8 mouse cellular contexts compared by ENCODE assay signal in the genomic region with DNA sequence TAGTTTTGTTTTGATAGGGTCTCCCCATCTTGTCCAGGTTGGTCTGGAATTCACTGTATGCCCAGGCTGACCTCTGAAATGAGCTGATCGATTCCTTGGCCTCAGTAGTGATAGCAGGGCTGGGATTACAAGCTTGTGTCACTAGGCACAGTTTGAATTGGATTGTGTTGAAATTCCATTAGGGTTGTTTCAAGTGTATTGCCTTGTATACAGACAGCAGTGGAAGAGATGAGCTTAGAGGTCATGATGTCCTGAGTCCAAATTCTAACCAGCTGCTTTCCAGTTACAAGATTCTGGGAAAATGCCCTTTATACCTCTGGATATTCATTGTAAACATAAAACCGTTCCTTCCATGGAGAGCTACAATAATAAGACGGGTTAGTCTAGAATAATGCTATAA. TPM values are rescaled to one million over a fixed set of nuclear protein-coding genes. Genes with fewer than 3 reads are reported as not detected.
A peak's percentile ranks its signal among the peaks of the same experiment; 100 is the strongest.
DNase-seq lines count a peak whose midpoint lies in the region; ATAC-seq and TF ChIP-seq lines count a peak whose summit lies in the region.

No protein-coding gene starts in this region.

- H3K4me1 ChIP-seq in embryonic facial prominence, embryonic 14.5 days (ENCODE audit: control insufficient read depth, insufficient read depth, low read length), result peaks cover 13% of the 10 kb centered on the region
- H3K4me1 ChIP-seq in intestine, embryonic 16.5 days (ENCODE audit: control insufficient read depth, insufficient read depth, low read length), result peaks cover 24% of the 10 kb centered on the region

- H3K4me3 ChIP-seq in layer of hippocampus, adult 2 months, result peak overlapping the region; percentile 87
- peak overlapping the region; percentile 67 for H3K4me3 ChIP-seq in embryonic facial prominence, embryonic 14.5 days (ENCODE audit: low read depth, low read length)
- H3K4me3 ChIP-seq in intestine, embryonic 16.5 days (ENCODE audit: low read length), result peak overlapping the region; percentile 78
- H3K4me3 ChIP-seq in myocyte, result peak overlapping the region; percentile 53

- TF ChIP-seq POLR2A in myocyte (IDR thresholded peaks at IDR 0.05; ENCODE audit: insufficient read length, low read depth), result no peak

- H3K9ac ChIP-seq in embryonic facial prominence, embryonic 14.5 days (ENCODE audit: low read depth, low read length), result peak overlapping the region; percentile 87
- peak overlapping the region; percentile 90 for H3K9ac ChIP-seq in intestine, embryonic 16.5 days (ENCODE audit: low read depth, low read length)

- DNase-seq in layer of hippocampus, adult 2 months (ENCODE audit: low spot score in 2 of 2), result no peak
- DNase-seq in layer of hippocampus, postnatal 14 days (ENCODE audit: low spot score in 2 of 2), result no peak
- no peak for DNase-seq in embryonic facial prominence, embryonic 14.5 days (ENCODE audit: low spot score)
- DNase-seq in gastrocnemius, adult 18-20 months (ENCODE audit: low spot score), result no peak
- no peak for DNase-seq in urinary bladder, postnatal 14 days (ENCODE audit: low spot score)

- H3K27ac ChIP-seq in layer of hippocampus, adult 2 months, result peak overlapping the region; percentile 89
- peak overlapping the region; percentile 69; the same call in 1 of the 2 replicates for H3K27ac ChIP-seq in embryonic facial prominence, embryonic 14.5 days (replicated peaks; ENCODE audit: low read depth, low read length)
- peak overlapping the region; percentile 83; the same call in 1 of the 2 replicates for H3K27ac ChIP-seq in intestine, embryonic 16.5 days (ENCODE audit: low read length)

- H3K27me3 ChIP-seq in embryonic facial prominence, embryonic 14.5 days (replicated peaks; ENCODE audit: control insufficient read depth, insufficient read depth, low read length), result no peaks in the 10 kb centered on the region
- H3K27me3 ChIP-seq in intestine, embryonic 16.5 days (replicated peaks; ENCODE audit: control insufficient read depth, insufficient read depth, low read length), result no peaks in the 10 kb centered on the region
- H3K27me3 ChIP-seq in myocyte (ENCODE audit: control insufficient read depth, insufficient read depth, insufficient read length), result no peaks in the 10 kb centered on the region

- WGBS in embryonic facial prominence, embryonic 14.5 days, result 23% methylated on average over 3 of the region's 3 CpGs
- WGBS in intestine, embryonic 16.5 days, result 5% methylated on average over 3 of the region's 3 CpGs

- no peak for TF ChIP-seq CTCF in layer of hippocampus, adult 2 months (conservative IDR thresholded peaks at IDR 0.05)

- H3K36me3 ChIP-seq in embryonic facial prominence, embryonic 14.5 days (ENCODE audit: control insufficient read depth, insufficient read depth, low read length), result peaks cover 1% of the 10 kb centered on the region; the same call in 1 of the 2 replicates
- H3K36me3 ChIP-seq in intestine, embryonic 16.5 days (ENCODE audit: control insufficient read depth, insufficient read depth, low read length), result peaks cover 1% of the 10 kb centered on the region; the same call in 1 of the 2 replicates
- H3K36me3 ChIP-seq in myocyte (ENCODE audit: control insufficient read depth, insufficient read depth), result no peaks in the 10 kb centered on the region

- H3K79me2 ChIP-seq in myocyte (ENCODE audit: control insufficient read depth, insufficient read depth), result peaks cover 43% of the 10 kb centered on the region

- no peaks in the 10 kb centered on the region for H3K9me3 ChIP-seq in embryonic facial prominence, embryonic 14.5 days (ENCODE audit: control insufficient read depth, low read length)
- no peaks in the 10 kb centered on the region for H3K9me3 ChIP-seq in intestine, embryonic 16.5 days (ENCODE audit: control insufficient read depth, low read length)

- peak overlapping the region; percentile 73 for H3ac ChIP-seq in myocyte (ENCODE audit: control insufficient read depth, insufficient read length)

- peak overlapping the region; percentile 69 for H3K4me2 ChIP-seq in embryonic facial prominence, embryonic 14.5 days (ENCODE audit: low read depth, low read length)
- H3K4me2 ChIP-seq in intestine, embryonic 16.5 days (ENCODE audit: low read depth, low read length), result peak overlapping the region; percentile 73
- peak overlapping the region; percentile 96 for H3K4me2 ChIP-seq in myocyte (ENCODE audit: low read depth)

- no peak for ATAC-seq in embryonic facial prominence, embryonic 14.5 days (ENCODE audit: low read depth)
- ATAC-seq in intestine, embryonic 16.5 days, result no peak
- ATAC-seq in monocyte, adult 5-6 weeks (replicated peaks; ENCODE audit: insufficient number of reproducible peaks, low FRiP score, low TSS enrichment, poor library complexity, severe bottlenecking), result no peak

TF ChIP-seq in myocyte, 11 proteins besides CTCF, POLR2A, EP300 and RAD21:
- TF ChIP-seq POLR2AphosphoS2 (IDR thresholded peaks at IDR 0.05; ENCODE audit: insufficient read length, low read depth), result no peak

RNA-seq across cellular contexts. Expression of gene Ahcy, which starts 0.9 kb away (rescaled TPM):
- total RNA-seq in layer of hippocampus, adult 2 months (2021), result 10 to 100 TPM; 14.6 to 16.2 TPM
- total RNA-seq in layer of hippocampus, postnatal 14 days (2021), result 10 to 100 TPM; 12.2 to 13.0 TPM
- 63.4 and 70.1 TPM in 2 replicates for polyA plus RNA-seq in embryonic facial prominence, embryonic 14.5 days (2014; fragmentation: Nextera tagmentation; extraction: Ambion mirVana)
- 111 and 118 TPM in 2 replicates for polyA plus RNA-seq in intestine, embryonic 16.5 days (2015; fragmentation: Nextera tagmentation; extraction: Ambion mirVana)
- 39.7 TPM for polyA plus RNA-seq in myocyte (2012; fragmentation: generic; extraction: Trizol)
- total RNA-seq in gastrocnemius, adult 18-20 months (2021), result 10 to 100 TPM; 14.4 to 15.8 TPM
- total RNA-seq in monocyte, adult 5-6 weeks (2017), result 9.6 to 16.0 TPM (median 14.9 TPM) in 3 replicates

RNA-seq across cellular contexts. Expression of gene Gm14226, which starts 55.3 kb away (rescaled TPM):
- under 1 TPM; 0.15 to 0.17 TPM for total RNA-seq in layer of hippocampus, adult 2 months (2021)
- under 1 TPM; 0.18 to 0.19 TPM for total RNA-seq in layer of hippocampus, postnatal 14 days (2021)
- 2.9 and 3.1 TPM in 2 replicates for polyA plus RNA-seq in embryonic facial prominence, embryonic 14.5 days (2014; fragmentation: Nextera tagmentation; extraction: Ambion mirVana)
- polyA plus RNA-seq in intestine, embryonic 16.5 days (2015; fragmentation: Nextera tagmentation; extraction: Ambion mirVana), result 1.7 and 1.9 TPM in 2 replicates
- not detected for polyA plus RNA-seq in myocyte (2012; fragmentation: generic; extraction: Trizol)
- total RNA-seq in gastrocnemius, adult 18-20 months (2021), result not detected
- not detected in 3 replicates for total RNA-seq in monocyte, adult 5-6 weeks (2017)

RNA-seq across cellular contexts. Expression of gene Itch, which starts 60.0 kb away (rescaled TPM):
- 10 to 100 TPM; 58.7 to 60.1 TPM for total RNA-seq in layer of hippocampus, adult 2 months (2021)
- 10 to 100 TPM; 44.8 to 45.6 TPM for total RNA-seq in layer of hippocampus, postnatal 14 days (2021)
- 45.4 and 48.8 TPM in 2 replicates for polyA plus RNA-seq in embryonic facial prominence, embryonic 14.5 days (2014; fragmentation: Nextera tagmentation; extraction: Ambion mirVana)
- 40.3 and 41.3 TPM in 2 replicates for polyA plus RNA-seq in intestine, embryonic 16.5 days (2015; fragmentation: Nextera tagmentation; extraction: Ambion mirVana)
- polyA plus RNA-seq in myocyte (2012; fragmentation: generic; extraction: Trizol), result 8.8 TPM
- total RNA-seq in gastrocnemius, adult 18-20 months (2021), result 10 to 100 TPM; 18.4 to 18.6 TPM
- total RNA-seq in monocyte, adult 5-6 weeks (2017), result 177 to 184 TPM (median 180 TPM) in 3 replicates
